Comparison of ENCODE assay signal across 17 mouse cellular contexts in the genomic region with DNA sequence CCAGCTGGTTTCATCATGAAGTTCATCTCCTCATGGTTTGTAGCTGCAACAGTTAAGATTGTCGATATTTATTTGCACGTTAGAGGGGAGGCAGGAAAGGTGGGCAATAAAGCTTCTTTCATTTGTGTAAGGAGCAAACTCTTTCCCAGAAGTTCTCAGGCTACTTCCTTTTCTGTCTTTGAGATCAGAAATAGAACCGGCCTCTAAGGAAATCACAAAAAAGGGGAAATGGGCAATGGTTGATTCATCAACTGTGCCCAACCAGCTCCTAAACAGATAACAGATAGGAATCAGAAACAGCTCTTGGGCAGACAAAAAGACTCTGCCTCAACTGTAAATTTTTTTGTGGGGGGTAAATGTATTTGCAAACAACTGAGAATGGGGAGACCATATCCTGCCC.
"Had no signal": no experiment of that assay in that cellular context is flagged by ENCODE, and none has a peak within 500 bp of the region (broad histone marks: within the 10 kb centered on the region; RNA-seq: fewer than 3 reads in every experiment).

No protein-coding gene starts in this region.

- H3K9ac ChIP-seq: limb, embryonic 12.5 days; liver, embryonic 13.5 days; liver, postnatal 0 days; lung, embryonic 15.5 days; midbrain, embryonic 15.5 days; neural tube, embryonic 13.5 days had no signal

- H3K36me3 ChIP-seq: limb, embryonic 12.5 days; liver, embryonic 13.5 days; lung, embryonic 15.5 days; midbrain, embryonic 15.5 days; neural tube, embryonic 13.5 days had no signal

- H3K4me3 ChIP-seq: layer of hippocampus, adult 2 months; limb, embryonic 12.5 days; liver, embryonic 13.5 days; lung, embryonic 15.5 days; midbrain, embryonic 15.5 days; neural tube, embryonic 13.5 days had no signal

- H3K27me3 ChIP-seq: limb, embryonic 12.5 days; liver, embryonic 13.5 days; lung, embryonic 15.5 days; midbrain, embryonic 15.5 days; neural tube, embryonic 13.5 days had no signal

- H3K27ac ChIP-seq: layer of hippocampus, adult 2 months; limb, embryonic 12.5 days; liver, embryonic 13.5 days; lung, embryonic 15.5 days; midbrain, embryonic 15.5 days; neural tube, embryonic 13.5 days had no signal

- H3K4me2 ChIP-seq: limb, embryonic 12.5 days; liver, embryonic 13.5 days; lung, embryonic 15.5 days; midbrain, embryonic 11.5 days; midbrain, embryonic 15.5 days; neural tube, embryonic 13.5 days had no signal

- H3K4me1 ChIP-seq: limb, embryonic 12.5 days; liver, embryonic 13.5 days; lung, embryonic 15.5 days; midbrain, embryonic 15.5 days; neural tube, embryonic 13.5 days had no signal

- DNase-seq: kidney, adult 8-10 months; kidney, postnatal 10 days; kidney, postnatal 4 days; liver; liver, embryonic 13.5 days; liver, postnatal 0 days; lung, postnatal 14 days; right cerebral cortex, adult 18-20 months; right cerebral cortex, postnatal 25 days; thymus, adult 18-20 months; thymus, postnatal 14 days had no signal

- ATAC-seq: liver, postnatal 0 days; midbrain, embryonic 15.5 days had no signal

- H3K9me3 ChIP-seq: limb, embryonic 12.5 days; liver, embryonic 13.5 days; lung, embryonic 15.5 days; midbrain, embryonic 15.5 days; neural tube, embryonic 13.5 days had no signal
